ENCODE assay signal across 14 mouse cellular contexts in the genomic region with DNA sequence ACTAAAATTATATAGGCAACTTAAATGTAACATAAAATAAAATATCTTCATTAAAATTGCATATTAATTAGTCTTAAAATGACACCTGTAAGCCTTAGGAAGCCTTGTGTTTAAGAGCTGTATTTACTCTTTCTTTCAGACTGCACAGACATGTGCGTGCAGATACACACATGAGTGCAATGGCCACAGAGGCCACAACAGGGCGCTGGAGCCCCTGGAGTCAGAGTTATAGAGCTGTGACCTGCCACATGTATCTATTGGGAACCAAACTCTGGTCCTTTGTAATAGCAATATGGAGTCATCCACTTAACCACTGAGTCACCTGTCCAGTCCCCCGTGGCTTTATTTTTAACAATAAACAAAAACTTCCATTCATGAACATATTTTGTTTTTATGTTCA.
DNase-seq lines count a peak whose midpoint lies in the region; ATAC-seq lines count a peak whose summit lies in the region.
"Had no signal": no experiment of that assay in that cellular context is flagged by ENCODE, and none has a peak within 500 bp of the region (broad histone marks: within the 10 kb centered on the region; RNA-seq: fewer than 3 reads in every experiment).

No protein-coding gene starts in this region.

- DNase-seq in embryo, embryonic 10.5 days (ENCODE audit: low spot score), result peak; percentile 9
- no peak for DNase-seq in embryo, embryonic 9.5 days (ENCODE audit: extremely low spot score)
- DNase-seq in retina, postnatal 1 day, result peak; percentile 4
- no peak for DNase-seq in retina, embryonic 14.5 days (ENCODE audit: low spot score)
- peak; percentile 56 for DNase-seq in R1 (ENCODE audit: low read depth, low spot score)
- DNase-seq in cerebellum, adult 9-11 months, result no peak
- no peak for DNase-seq in adrenal gland, postnatal 25 days
- DNase-seq: adrenal gland, postnatal 10 days; cerebellum, postnatal 10 days; heart, postnatal 10 days; kidney, adult 11 months had no signal

- ATAC-seq in megakaryocyte progenitor cell, adult 5-6 weeks (replicated peaks; ENCODE audit: poor library complexity), result peak; percentile 60
- ATAC-seq: forebrain, embryonic 16.5 days; midbrain, embryonic 16.5 days had no signal

Comparison
In these comparisons a context has a peak if more than half of its experiments do, and no peak if none do; other contexts are left out.
1. DNase-seq: peak in embryo, embryonic 10.5 days (single experiment), retina, postnatal 1 day (single experiment) and R1 (single experiment); none in embryo, embryonic 9.5 days (single experiment), retina, embryonic 14.5 days (single experiment), cerebellum, adult 9-11 months (single experiment) and adrenal gland, postnatal 25 days (single experiment).